Mouse (Mus musculus) spleen, postnatal 10 days (tissue): ENCODE data around the gene C1qtnf4.

Experiments
- DNase-seq, 2 experiments: peaks; one replicate each; pipeline ENCODE4 v3.0.0; 2021 to 2022; ENCODE audit warnings: low spot score in 2 of 2

The C1qtnf4 gene

DNA sequence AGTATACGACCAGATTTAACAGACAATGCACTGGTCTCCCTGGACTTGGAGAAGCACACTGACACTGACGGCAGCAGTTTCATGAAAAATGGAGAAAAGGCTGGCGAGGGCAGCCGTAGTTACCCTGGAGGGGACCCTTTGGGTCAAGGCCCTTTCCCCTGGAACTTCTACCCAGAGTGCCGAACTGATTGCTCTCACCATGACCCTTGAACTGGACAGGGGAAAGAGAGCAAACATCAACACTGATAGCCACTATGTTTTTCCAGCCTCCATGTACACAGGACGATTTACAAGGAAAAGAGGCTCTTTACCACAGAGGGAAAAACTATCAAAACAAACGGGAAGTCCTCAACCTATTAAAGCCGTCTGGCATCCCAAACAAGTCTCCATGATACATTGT lies 46.2 kb downstream of the C1qtnf4 start:
- no peak for DNase-seq

DNA sequence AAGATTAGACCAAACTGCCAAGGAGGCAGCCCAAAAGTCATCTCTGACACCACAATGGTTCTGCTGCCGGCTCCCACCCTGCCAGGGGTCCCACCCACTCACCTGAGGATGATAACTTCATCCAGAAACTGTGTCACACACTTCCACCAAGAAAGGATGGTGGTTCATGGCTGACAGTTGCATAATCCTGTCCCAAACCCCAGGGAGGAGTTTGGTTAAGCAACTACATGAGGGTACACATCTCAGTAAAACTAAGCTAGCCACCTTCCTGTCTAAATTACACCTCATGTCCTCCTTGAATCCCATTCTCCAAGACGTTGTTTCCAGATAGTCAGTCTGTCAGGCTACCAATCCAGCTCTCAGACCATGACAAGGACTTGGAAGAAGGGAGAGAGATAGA lies 46.6 kb downstream of the C1qtnf4 start:
- no peak for DNase-seq

DNA sequence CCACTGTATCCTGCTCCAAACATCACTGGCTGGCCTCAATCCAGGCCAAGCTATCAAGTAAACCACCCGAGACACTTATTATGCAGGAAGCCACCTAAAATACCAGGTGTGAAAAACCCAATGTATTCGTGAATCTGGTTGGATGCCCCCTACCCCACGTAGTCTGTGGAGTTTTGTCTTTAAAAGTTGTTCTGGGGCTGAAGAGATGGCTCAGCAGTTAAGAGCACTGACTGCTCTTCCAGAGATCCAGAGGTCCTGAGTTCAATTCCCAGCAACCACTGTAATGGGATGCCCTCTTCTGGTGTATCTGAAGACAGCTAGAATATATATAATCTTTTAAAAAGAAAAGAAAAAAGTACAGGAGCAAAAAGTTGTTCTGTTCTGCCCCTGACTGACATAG lies 52.7 kb downstream of the C1qtnf4 start:
- DNase-seq = no peak

DNA sequence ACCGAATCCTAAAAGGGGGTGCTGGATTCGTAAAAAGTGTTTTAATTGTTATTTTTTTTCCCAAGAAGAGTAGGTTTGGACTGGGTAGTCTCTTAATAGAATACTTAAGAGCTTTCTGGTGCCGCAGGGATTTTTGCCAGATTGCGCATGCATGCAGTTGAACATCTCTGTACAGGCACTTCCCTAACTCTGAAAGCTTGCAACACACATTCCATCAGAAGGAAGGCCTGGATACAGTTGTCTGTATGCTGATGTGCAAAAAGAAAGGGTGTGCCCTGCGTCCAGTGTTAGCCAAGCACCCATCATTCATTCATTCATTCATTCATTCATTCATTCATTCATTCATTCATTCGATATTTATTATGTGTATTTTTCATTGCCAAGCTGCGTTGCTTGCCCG lies 54.1 kb downstream of the C1qtnf4 start:
- DNase-seq = peak in 1 of 2 experiments; percentile 18
